Mouse (Mus musculus): ENCODE measurements around the gene Actn4. TPM values are rescaled to one million over a fixed set of nuclear protein-coding genes. Genes with fewer than 3 reads are reported as not detected.

The Actn4 gene
- polyA plus RNA-seq, 1 experiment, result 156 TPM

GRCm38 (mm10) chr7:28881199-28881598, 80.9 kb downstream of the Actn4 start, which contains the start of gene Capn12:
Gene Capn12, plus strand, starts transcription at chr7:28881422.
- H3K27ac ChIP-seq (ENCODE audit: insufficient read depth, low read length), result no peak within 1 kb of the TSS

GRCm38 (mm10) chr7:28880554-28880953, 81.6 kb downstream of the Actn4 start:
- no peak for DNase-seq (ENCODE audit: low read depth in 1 of 2, low spot score in 2 of 2)
- WGBS, result 87% methylated on average over 10 of the region's 10 CpGs
- no peak for TF ChIP-seq POLR2A (IDR thresholded peaks at IDR 0.05; ENCODE audit: low read depth, low read length)
- TF ChIP-seq CTCF (IDR thresholded peaks at IDR 0.05; ENCODE audit: extremely low read depth, insufficient read depth, insufficient read length, insufficient replicate concordance), result no peak
- Histone ChIP-seq H3K4me1 (ENCODE audit: control insufficient read depth, insufficient read depth, insufficient read length) (no peaks in the 10 kb centered on the region), H3K36me3 (ENCODE audit: control insufficient read depth, insufficient read depth, low read length) (no peaks in the 10 kb centered on the region), H3K4me3 (ENCODE audit: extremely low read depth, insufficient read depth, insufficient read length) (no peak overlapping the region), H3K27me3 (ENCODE audit: control insufficient read depth, insufficient read depth, low read length) (no peaks in the 10 kb centered on the region), H3K27ac (ENCODE audit: insufficient read depth, low read length) (no peak overlapping the region)

More at GRCm38 (mm10) chr7:28881199-28881598, 80.9 kb downstream of the Actn4 start, which contains the start of gene Capn12:
- Histone ChIP-seq H3K36me3 (ENCODE audit: control insufficient read depth, insufficient read depth, low read length) (no peaks in the 10 kb centered on the region), H3K27me3 (ENCODE audit: control insufficient read depth, insufficient read depth, low read length) (no peaks in the 10 kb centered on the region), H3K4me3 (ENCODE audit: extremely low read depth, insufficient read depth, insufficient read length) (no peak within 1 kb of the TSS), H3K4me1 (ENCODE audit: control insufficient read depth, insufficient read depth, insufficient read length) (no peaks in the 10 kb centered on the region)
- DNase-seq (ENCODE audit: low read depth in 1 of 2, low spot score in 2 of 2), result no peak
- WGBS, result 53% methylated on average over 13 of the region's 13 CpGs
- TF ChIP-seq POLR2A (IDR thresholded peaks at IDR 0.05; ENCODE audit: low read depth, low read length), result no peak
- no peak for TF ChIP-seq CTCF (IDR thresholded peaks at IDR 0.05; ENCODE audit: extremely low read depth, insufficient read depth, insufficient read length, insufficient replicate concordance)

- Histone ChIP-seq H3K27ac (ENCODE audit: insufficient read depth, low read length) (no peak overlapping the region), H3K27me3 (ENCODE audit: control insufficient read depth, insufficient read depth, low read length) (no peaks in the 10 kb centered on the region), H3K36me3 (ENCODE audit: control insufficient read depth, insufficient read depth, low read length) (no peaks in the 10 kb centered on the region), H3K4me3 (ENCODE audit: extremely low read depth, insufficient read depth, insufficient read length) (no peak overlapping the region), H3K4me1 (ENCODE audit: control insufficient read depth, insufficient read depth, insufficient read length) (no peaks in the 10 kb centered on the region)
- DNase-seq (ENCODE audit: low read depth in 1 of 2, low spot score in 2 of 2), result no peak
- TF ChIP-seq POLR2A (IDR thresholded peaks at IDR 0.05; ENCODE audit: low read depth, low read length), result no peak
- TF ChIP-seq CTCF (IDR thresholded peaks at IDR 0.05; ENCODE audit: extremely low read depth, insufficient read depth, insufficient read length, insufficient replicate concordance), result no peak
- WGBS, result 75% methylated on average over 7 of the region's 7 CpGs
These were observed 82.5 kb downstream of the Actn4 start for GRCm38 (mm10) chr7:28879606-28880005.

GRCm38 (mm10) chr7:28877856-28878255, 84.3 kb downstream of the Actn4 start:
- H3K27ac ChIP-seq (ENCODE audit: insufficient read depth, low read length), result no peak overlapping the region
- DNase-seq (ENCODE audit: low read depth in 1 of 2, low spot score in 2 of 2), result no peak
- 89% methylated on average over 4 of the region's 4 CpGs for WGBS
- no peaks in the 10 kb centered on the region for H3K4me1 ChIP-seq (ENCODE audit: control insufficient read depth, insufficient read depth, insufficient read length)
- H3K27me3 ChIP-seq (ENCODE audit: control insufficient read depth, insufficient read depth, low read length), result no peaks in the 10 kb centered on the region
- H3K36me3 ChIP-seq (ENCODE audit: control insufficient read depth, insufficient read depth, low read length), result no peaks in the 10 kb centered on the region
- TF ChIP-seq POLR2A (IDR thresholded peaks at IDR 0.05; ENCODE audit: low read depth, low read length), result no peak
- no peak for TF ChIP-seq CTCF (IDR thresholded peaks at IDR 0.05; ENCODE audit: extremely low read depth, insufficient read depth, insufficient read length, insufficient replicate concordance)
- no peak overlapping the region for H3K4me3 ChIP-seq (ENCODE audit: extremely low read depth, insufficient read depth, insufficient read length)

GRCm38 (mm10) chr7:28877155-28877554, 85.0 kb downstream of the Actn4 start:
- DNase-seq (ENCODE audit: low read depth in 1 of 2, low spot score in 2 of 2), result no peak
- H3K4me3 ChIP-seq (ENCODE audit: extremely low read depth, insufficient read depth, insufficient read length), result no peak overlapping the region
- H3K27me3 ChIP-seq (ENCODE audit: control insufficient read depth, insufficient read depth, low read length), result no peaks in the 10 kb centered on the region
- H3K4me1 ChIP-seq (ENCODE audit: control insufficient read depth, insufficient read depth, insufficient read length), result no peaks in the 10 kb centered on the region
- no peak overlapping the region for H3K27ac ChIP-seq (ENCODE audit: insufficient read depth, low read length)
- TF ChIP-seq CTCF (IDR thresholded peaks at IDR 0.05; ENCODE audit: extremely low read depth, insufficient read depth, insufficient read length, insufficient replicate concordance) (no peak), POLR2A (IDR thresholded peaks at IDR 0.05; ENCODE audit: low read depth, low read length) (no peak)
- WGBS, result 83% methylated on average over 7 of the region's 7 CpGs
- H3K36me3 ChIP-seq (ENCODE audit: control insufficient read depth, insufficient read depth, low read length), result no peaks in the 10 kb centered on the region

- no peaks in the 10 kb centered on the region for H3K4me1 ChIP-seq (ENCODE audit: control insufficient read depth, insufficient read depth, insufficient read length)
- no peak for TF ChIP-seq CTCF (IDR thresholded peaks at IDR 0.05; ENCODE audit: extremely low read depth, insufficient read depth, insufficient read length, insufficient replicate concordance)
- TF ChIP-seq POLR2A (IDR thresholded peaks at IDR 0.05; ENCODE audit: low read depth, low read length), result no peak
These were observed 86.0 kb downstream of the Actn4 start for GRCm38 (mm10) chr7:28876099-28876498.

GRCm38 (mm10) chr7:28874565-28874964, 87.6 kb downstream of the Actn4 start:
- Histone ChIP-seq H3K4me1 (ENCODE audit: control insufficient read depth, insufficient read depth, insufficient read length) (no peaks in the 10 kb centered on the region), H3K27me3 (ENCODE audit: control insufficient read depth, insufficient read depth, low read length) (no peaks in the 10 kb centered on the region), H3K36me3 (ENCODE audit: control insufficient read depth, insufficient read depth, low read length) (no peaks in the 10 kb centered on the region), H3K4me3 (ENCODE audit: extremely low read depth, insufficient read depth, insufficient read length) (no peak overlapping the region), H3K27ac (ENCODE audit: insufficient read depth, low read length) (no peak overlapping the region)
- WGBS, result 77% methylated on average over 2 of the region's 2 CpGs
- TF ChIP-seq POLR2A (IDR thresholded peaks at IDR 0.05; ENCODE audit: low read depth, low read length) (no peak), CTCF (IDR thresholded peaks at IDR 0.05; ENCODE audit: extremely low read depth, insufficient read depth, insufficient read length, insufficient replicate concordance) (no peak)
- DNase-seq (ENCODE audit: low read depth in 1 of 2, low spot score in 2 of 2), result no peak

More at GRCm38 (mm10) chr7:28876099-28876498, 86.0 kb downstream of the Actn4 start:
- no peak for DNase-seq (ENCODE audit: low read depth in 1 of 2, low spot score in 2 of 2)
- no peaks in the 10 kb centered on the region for H3K36me3 ChIP-seq (ENCODE audit: control insufficient read depth, insufficient read depth, low read length)
- WGBS, result 91% methylated on average over 4 of the region's 4 CpGs
- H3K27ac ChIP-seq (ENCODE audit: insufficient read depth, low read length), result no peak overlapping the region
- no peaks in the 10 kb centered on the region for H3K27me3 ChIP-seq (ENCODE audit: control insufficient read depth, insufficient read depth, low read length)
- H3K4me3 ChIP-seq (ENCODE audit: extremely low read depth, insufficient read depth, insufficient read length), result no peak overlapping the region
